In the genomic region with DNA sequence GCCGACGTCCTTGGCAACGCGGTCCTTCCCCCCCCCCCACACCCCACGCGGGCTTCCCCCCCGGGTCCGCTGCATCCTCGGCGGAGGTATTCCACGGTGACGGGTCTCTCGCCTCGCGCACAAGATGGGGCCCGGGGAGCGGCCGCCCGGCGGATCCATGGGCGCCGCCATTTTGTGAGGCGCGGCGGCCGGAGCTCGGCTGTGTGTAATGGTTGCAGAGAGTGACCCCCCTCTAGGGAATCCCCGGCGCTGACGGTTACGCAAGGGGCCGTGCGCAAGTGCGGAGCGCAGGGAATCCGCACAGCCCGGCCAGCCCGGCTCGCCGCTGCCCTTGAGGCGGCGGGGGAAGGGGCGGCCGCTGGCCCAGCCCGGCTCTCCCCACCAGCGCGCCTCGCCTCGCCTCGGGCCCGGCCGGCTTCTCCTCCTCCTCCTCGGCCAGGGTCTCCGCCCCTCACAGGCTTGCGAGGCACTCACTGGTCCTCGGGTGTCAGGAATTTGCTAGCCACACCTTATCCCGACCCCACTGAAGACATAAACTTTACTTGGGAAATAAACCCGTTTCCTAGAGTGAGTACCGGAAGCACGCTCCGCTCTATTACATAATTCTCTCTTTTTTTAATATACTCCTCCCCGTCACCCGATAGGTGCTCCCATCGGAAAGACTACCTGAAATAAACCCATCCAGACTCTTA, we compare ENCODE assay signal across 8 mouse cellular contexts. TPM values are rescaled to one million over a fixed set of nuclear protein-coding genes. Genes with fewer than 3 reads are reported as not detected.
DNase-seq lines count a peak whose midpoint lies in the region; ATAC-seq lines count a peak whose summit lies in the region.

No protein-coding gene starts in this region.

- intact Hi-C loops in gastrocnemius, postnatal 14 days (cut with DNase I; ENCODE audit: low total_unique reads): no loop called here
- intact Hi-C loops in left cerebral cortex, postnatal 10 days (cut with DNase I): loop anchor here (10.0 kb wide), 4 partner anchors 271 to 521 kb away; a partner anchor contains a TSS

- peak; percentile 96 for DNase-seq in adrenal gland, adult 2 months
- DNase-seq in embryo, embryonic 10.5 days (ENCODE audit: low spot score): peak; percentile 93
- DNase-seq in gastrocnemius, postnatal 14 days: peak; percentile 92
- peak; percentile 83 to 93 for DNase-seq in left cerebral cortex, postnatal 10 days (ENCODE audit: extremely low spot score in 1 of 2, low spot score in 2 of 2)
- DNase-seq in right cerebral cortex, postnatal 10 days (ENCODE audit: low spot score in 2 of 2): peak; percentile 92 to 93
- peak; percentile 83 to 92 for DNase-seq in urinary bladder, postnatal 36 days (ENCODE audit: low spot score in 2 of 2)

- peak; percentile 35 for ATAC-seq in inflammation-experienced regulatory T-cells, adult 6 months
- ATAC-seq in megakaryocyte progenitor cell, adult 5-6 weeks (replicated peaks; ENCODE audit: poor library complexity): peak; percentile 52

RNA-seq across cellular contexts. Expression of a gene that starts 1.8 kb away (rescaled TPM):
- total RNA-seq in adrenal gland, adult 2 months (2021): 10 to 100 TPM; 32.0 to 32.2 TPM
- 11.8 and 14.5 TPM in 2 replicates for polyA plus RNA-seq in adrenal gland, adult 2 months (2012; rRNA removed)
- 10 to 100 TPM; 19.0 to 20.3 TPM for total RNA-seq in gastrocnemius, postnatal 14 days (2021)
- 10 to 100 TPM; 13.7 to 21.7 (median 17.0) TPM for polyA plus RNA-seq in inflammation-experienced regulatory T-cells, adult 6 months (2017; shearing (Covaris generic))
- total RNA-seq in left cerebral cortex, postnatal 10 days (2021): 10 to 100 TPM; 44.1 to 44.9 TPM
- total RNA-seq in megakaryocyte progenitor cell, adult 5-6 weeks (2015): 64.1 and 66.2 TPM in 2 replicates
- total RNA-seq in megakaryocyte progenitor cell, adult 5-6 weeks (2017): 35.7 and 36.1 TPM in 2 replicates

Comparison
In these comparisons a context has a peak if more than half of its experiments do, and no peak if none do; other contexts are left out.
1. Peak in every context shown above with its lines: DNase-seq and ATAC-seq.